Mouse (Mus musculus) intestine, embryonic 16.5 days (tissue): ENCODE measurements around the gene Gm6882. TPM values are rescaled to one million over a fixed set of nuclear protein-coding genes. Genes with fewer than 3 reads are reported as not detected.
"Not testable (repeated sequence)": the region's sequence is repeated elsewhere in the genome, so short reads cannot be mapped to it uniquely, and the experiment has no call there.

Experiments used
- ATAC-seq: fragments of 200-750 bp; cut with Nextera tagmentation; 2 replicates; pipeline ENCODE4 v1.8.0; 2017; ENCODE audit warnings: moderate TSS enrichment, moderate library complexity
- H3K27ac ChIP-seq: fragments of 300-500 bp; sonication (generic); 2 replicates; pipeline ENCODE4 v1.5.1; 2014; ENCODE audit warnings: mild to moderate bottlenecking, low read length
- H3K27me3 ChIP-seq: fragments of 300-500 bp; sonication (generic); replicated peaks from 2 replicates; pipeline ENCODE4 v1.6.1; 2014; ENCODE audit warnings: low read length, control low read depth, mixed read lengths; ENCODE audit not compliant: control insufficient read depth, insufficient read depth
- H3K36me3 ChIP-seq: fragments of 300-500 bp; sonication (generic); 2 replicates; pipeline ENCODE4 v1.6.1; 2014; ENCODE audit warnings: low read length, control low read depth; ENCODE audit not compliant: control insufficient read depth, insufficient read depth
- H3K4me1 ChIP-seq: fragments of 300-500 bp; sonication (generic); 2 replicates; pipeline ENCODE4 v1.6.1; 2014; ENCODE audit warnings: low read length, control low read depth, mixed read lengths; ENCODE audit not compliant: control insufficient read depth, insufficient read depth
- H3K4me2 ChIP-seq: fragments of 300-500 bp; sonication (generic); 2 replicates; pipeline ENCODE4 v1.6.1; 2014; ENCODE audit warnings: low read depth, low read length, control low read depth
- H3K4me3 ChIP-seq: fragments of 300-500 bp; sonication (generic); 2 replicates; pipeline ENCODE4 v1.5.1; 2014; ENCODE audit warnings: mild to moderate bottlenecking, low read length
- H3K9ac ChIP-seq: fragments of 300-500 bp; sonication (generic); 2 replicates; pipeline ENCODE4 v1.6.1; 2014; ENCODE audit warnings: low read depth, low read length
- H3K9me3 ChIP-seq: fragments of 300-500 bp; sonication (generic); 2 replicates; pipeline ENCODE4 v1.6.1; 2016; ENCODE audit warnings: low read length, control low read depth; ENCODE audit not compliant: control insufficient read depth
- WGBS: fragments of 180-500 bp; shearing (Covaris S2); extraction: QIAGEN DNeasy Blood & Tissue Kit; methylation state at CpG from one replicate; pipeline ENCODE4 v1.1.7; 2014; 5-methylcytosine and 5-hydroxymethylcytosine counted together
- polyA plus RNA-seq: library from polyadenylated mRNA; unstranded; fragments of >200 nt; fragmentation: Nextera tagmentation; extraction: Ambion mirVana; gene quantifications from 2 replicates; pipeline ENCODE4 v1.2.1, GENCODE M21; 2015

The Gm6882 gene
- polyA plus RNA-seq = not detected in 2 replicates

DNA sequence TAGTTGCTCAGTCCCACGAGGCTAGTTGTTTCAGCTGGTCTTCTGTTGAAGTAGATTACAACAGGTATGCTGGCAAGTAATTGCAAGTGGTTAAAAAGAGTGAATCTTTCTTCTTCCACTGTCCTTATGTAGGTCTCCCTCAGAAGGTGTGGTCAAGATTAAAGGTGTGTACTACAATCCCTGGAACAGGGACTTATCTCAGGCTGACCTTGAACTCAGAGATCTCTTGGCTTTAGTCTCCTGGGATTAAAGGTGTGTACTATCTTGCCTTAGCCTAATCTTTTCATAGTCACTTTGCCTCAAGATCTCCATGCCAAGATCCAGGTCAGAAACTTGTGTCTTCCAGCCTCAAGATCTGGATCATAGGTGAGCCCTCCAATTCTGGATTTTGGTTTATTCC lies at the start of gene Gm6882:
Gene Gm6882 (minus strand): TSS at position 101 of the 400 bp plus-strand sequence.
- H3K4me1 ChIP-seq, H3K27ac ChIP-seq, H3K9me3 ChIP-seq, ATAC-seq, H3K4me2 ChIP-seq, H3K36me3 ChIP-seq, H3K4me3 ChIP-seq, H3K9ac ChIP-seq, H3K27me3 ChIP-seq: not testable (repeated sequence)
- 35% methylated on average over 1 of the region's 1 CpGs for whole genome bisulfite sequencing

Other genes with a start within 250 kb of the Gm6882 start
- gene Gm5157, start 242.3 kb downstream of the Gm6882 start, polyA plus RNA-seq = not detected in 2 replicates
- not detected in 2 replicates for gene Vmn1r124, start 172.1 kb downstream of the Gm6882 start, polyA plus RNA-seq
- gene Vmn1r125, start 160.6 kb downstream of the Gm6882 start, polyA plus RNA-seq = not detected in 2 replicates
- not detected in 2 replicates for gene Vmn1r126, start 131.3 kb downstream of the Gm6882 start, polyA plus RNA-seq
- not detected in 2 replicates for gene Vmn1r127, start 112.9 kb downstream of the Gm6882 start, polyA plus RNA-seq
- gene Vmn1r128, start 83.4 kb downstream of the Gm6882 start, polyA plus RNA-seq = not detected in 2 replicates
- gene Vmn1r129, start 71.5 kb downstream of the Gm6882 start, polyA plus RNA-seq = not detected in 2 replicates
- gene Vmn1r130, start 79.0 kb upstream of the Gm6882 start, polyA plus RNA-seq = not detected in 2 replicates
- not detected in 2 replicates for gene Vmn1r131, start 113.3 kb upstream of the Gm6882 start, polyA plus RNA-seq
- not detected in 2 replicates for gene Vmn1r132, start 181.3 kb upstream of the Gm6882 start, polyA plus RNA-seq